Mouse (Mus musculus): ENCODE results near the gene Cdk17. TPM values are rescaled to one million over a fixed set of nuclear protein-coding genes. Genes with fewer than 3 reads are reported as not detected.
A peak's percentile ranks its signal among the peaks of the same experiment; 100 is the strongest.

The Cdk17 gene
- polyA plus RNA-seq, 1 experiment from 2014 or later: 46.3 TPM

GRCm38 (mm10) chr10:93272986-93273982, 112.6 kb downstream of the Cdk17 start:
- no peaks in the 10 kb centered on the region for H3K9me3 ChIP-seq
- no peak overlapping the region for H3K9ac ChIP-seq (replicated peaks)
- no peak for ATAC-seq
- H3K27ac ChIP-seq: no peak overlapping the region
- no peak overlapping the region for H3K4me3 ChIP-seq (replicated peaks)
- H3K4me1 ChIP-seq (replicated peaks): peaks cover 33% of the 10 kb centered on the region
- H3K27me3 ChIP-seq: no peaks in the 10 kb centered on the region
- H3K4me2 ChIP-seq (replicated peaks): no peak overlapping the region
- H3K36me3 ChIP-seq: no peaks in the 10 kb centered on the region
- WGBS: 82% methylated on average over 14 of the region's 14 CpGs

GRCm38 (mm10) chr10:93274277-93274696, 113.6 kb downstream of the Cdk17 start:
- no peak overlapping the region for H3K4me3 ChIP-seq (replicated peaks)
- no peak overlapping the region for H3K4me2 ChIP-seq (replicated peaks)
- H3K27me3 ChIP-seq: no peaks in the 10 kb centered on the region
- peaks cover 33% of the 10 kb centered on the region for H3K4me1 ChIP-seq (replicated peaks)
- ATAC-seq: no peak
- WGBS: 82% methylated on average over 2 of the region's 2 CpGs
- H3K27ac ChIP-seq: no peak overlapping the region
- no peaks in the 10 kb centered on the region for H3K36me3 ChIP-seq
- no peak overlapping the region for H3K9ac ChIP-seq (replicated peaks)
- no peaks in the 10 kb centered on the region for H3K9me3 ChIP-seq

GRCm38 (mm10) chr10:93275212-93276136, 114.8 kb downstream of the Cdk17 start:
- peak; percentile 92 for ATAC-seq
- Histone ChIP-seq H3K36me3 (no peaks in the 10 kb centered on the region), H3K4me1 (replicated peaks) (peaks cover 31% of the 10 kb centered on the region), H3K9ac (replicated peaks) (peak overlapping the region; percentile 56), H3K4me2 (replicated peaks) (peak overlapping the region; percentile 55), H3K27ac (peak overlapping the region; percentile 83), H3K9me3 (no peaks in the 10 kb centered on the region), H3K4me3 (replicated peaks) (peak overlapping the region; percentile 36), H3K27me3 (no peaks in the 10 kb centered on the region)
- 28% methylated on average over 25 of the region's 25 CpGs for WGBS

GRCm38 (mm10) chr10:93276349-93276763, 115.7 kb downstream of the Cdk17 start:
- ATAC-seq: peak; percentile 65
- Histone ChIP-seq H3K4me1 (replicated peaks) (peaks cover 37% of the 10 kb centered on the region), H3K4me2 (replicated peaks) (peak overlapping the region; percentile 55), H3K27me3 (no peaks in the 10 kb centered on the region), H3K4me3 (replicated peaks) (peak overlapping the region; percentile 36), H3K36me3 (no peaks in the 10 kb centered on the region), H3K9me3 (no peaks in the 10 kb centered on the region), H3K9ac (replicated peaks) (peak overlapping the region; percentile 56), H3K27ac (peak overlapping the region; percentile 83)
- WGBS: 3% methylated on average over 15 of the region's 16 CpGs

GRCm38 (mm10) chr10:93276857-93277256, 116.2 kb downstream of the Cdk17 start:
- WGBS: 64% methylated on average over 9 of the region's 9 CpGs
- H3K9ac ChIP-seq (replicated peaks): peak overlapping the region; percentile 56
- peak overlapping the region; percentile 55 for H3K4me2 ChIP-seq (replicated peaks)
- no peak for ATAC-seq
- H3K9me3 ChIP-seq: no peaks in the 10 kb centered on the region
- peak overlapping the region; percentile 36 for H3K4me3 ChIP-seq (replicated peaks)
- H3K4me1 ChIP-seq (replicated peaks): peaks cover 37% of the 10 kb centered on the region
- H3K27ac ChIP-seq: peak overlapping the region; percentile 83
- no peaks in the 10 kb centered on the region for H3K36me3 ChIP-seq
- no peaks in the 10 kb centered on the region for H3K27me3 ChIP-seq

GRCm38 (mm10) chr10:93278361-93278760, 117.7 kb downstream of the Cdk17 start:
- no peak overlapping the region for H3K4me2 ChIP-seq (replicated peaks)
- no peaks in the 10 kb centered on the region for H3K9me3 ChIP-seq
- no peaks in the 10 kb centered on the region for H3K27me3 ChIP-seq
- H3K4me3 ChIP-seq (replicated peaks): no peak overlapping the region
- no peak for ATAC-seq
- peaks cover 46% of the 10 kb centered on the region for H3K4me1 ChIP-seq (replicated peaks)
- no peak overlapping the region for H3K27ac ChIP-seq
- no peak overlapping the region for H3K9ac ChIP-seq (replicated peaks)
- WGBS: 81% methylated on average over 8 of the region's 8 CpGs
- no peaks in the 10 kb centered on the region for H3K36me3 ChIP-seq

GRCm38 (mm10) chr10:93279062-93279461, 118.4 kb downstream of the Cdk17 start:
- no peaks in the 10 kb centered on the region for H3K27me3 ChIP-seq
- H3K27ac ChIP-seq: no peak overlapping the region
- H3K4me1 ChIP-seq (replicated peaks): peaks cover 46% of the 10 kb centered on the region
- no peak overlapping the region for H3K9ac ChIP-seq (replicated peaks)
- no peak overlapping the region for H3K4me3 ChIP-seq (replicated peaks)
- no peaks in the 10 kb centered on the region for H3K36me3 ChIP-seq
- no peaks in the 10 kb centered on the region for H3K9me3 ChIP-seq
- no peak overlapping the region for H3K4me2 ChIP-seq (replicated peaks)
- ATAC-seq: no peak
- 93% methylated on average over 9 of the region's 9 CpGs for WGBS

GRCm38 (mm10) chr10:93280586-93280985, 119.9 kb downstream of the Cdk17 start:
- Histone ChIP-seq H3K27ac (no peak overlapping the region), H3K4me1 (replicated peaks) (peaks cover 33% of the 10 kb centered on the region), H3K4me3 (replicated peaks) (no peak overlapping the region), H3K4me2 (replicated peaks) (no peak overlapping the region), H3K27me3 (no peaks in the 10 kb centered on the region), H3K9me3 (no peaks in the 10 kb centered on the region), H3K9ac (replicated peaks) (no peak overlapping the region), H3K36me3 (no peaks in the 10 kb centered on the region)
- no peak for ATAC-seq
- WGBS: 85% methylated on average over 12 of the region's 12 CpGs

GRCm38 (mm10) chr10:93281092-93281491, 120.4 kb downstream of the Cdk17 start:
- Histone ChIP-seq H3K4me3 (replicated peaks) (no peak overlapping the region), H3K27ac (no peak overlapping the region), H3K4me1 (replicated peaks) (peaks cover 28% of the 10 kb centered on the region), H3K9ac (replicated peaks) (no peak overlapping the region), H3K36me3 (no peaks in the 10 kb centered on the region), H3K9me3 (no peaks in the 10 kb centered on the region), H3K4me2 (replicated peaks) (no peak overlapping the region), H3K27me3 (no peaks in the 10 kb centered on the region)
- ATAC-seq: no peak
- 71% methylated on average over 7 of the region's 7 CpGs for WGBS

GRCm38 (mm10) chr10:93282526-93282964, 121.9 kb downstream of the Cdk17 start:
- Histone ChIP-seq H3K36me3 (no peaks in the 10 kb centered on the region), H3K27ac (peak overlapping the region; percentile 36; the same call in 1 of the 2 replicates), H3K9ac (replicated peaks) (no peak overlapping the region), H3K4me3 (replicated peaks) (no peak overlapping the region), H3K9me3 (no peaks in the 10 kb centered on the region), H3K4me2 (replicated peaks) (no peak overlapping the region), H3K27me3 (no peaks in the 10 kb centered on the region), H3K4me1 (replicated peaks) (peaks cover 15% of the 10 kb centered on the region)
- 0 out of 2 replicates have a peak, but pooled peaks have one; percentile 59 for ATAC-seq
- WGBS: 25% methylated on average over 12 of the region's 12 CpGs

- no peak overlapping the region for H3K27ac ChIP-seq
- no peak for ATAC-seq
- H3K36me3 ChIP-seq: no peaks in the 10 kb centered on the region
Measured at GRCm38 (mm10) chr10:93283258-93283657, 122.6 kb downstream of the Cdk17 start.

More at GRCm38 (mm10) chr10:93283258-93283657, 122.6 kb downstream of the Cdk17 start:
- H3K27me3 ChIP-seq: no peaks in the 10 kb centered on the region
- no peak overlapping the region for H3K4me3 ChIP-seq (replicated peaks)
- H3K4me2 ChIP-seq (replicated peaks): no peak overlapping the region
- H3K9me3 ChIP-seq: no peaks in the 10 kb centered on the region
- 73% methylated on average over 4 of the region's 4 CpGs for WGBS
- no peak overlapping the region for H3K9ac ChIP-seq (replicated peaks)
- peaks cover 15% of the 10 kb centered on the region for H3K4me1 ChIP-seq (replicated peaks)
